Mouse (Mus musculus) small intestine, adult 10 weeks (tissue): ENCODE data around the gene Prm1. TPM values are rescaled to one million over a fixed set of nuclear protein-coding genes. Genes with fewer than 3 reads are reported as not detected.

Experiments used
- polyA plus RNA-seq: library from polyadenylated mRNA; stranded (reverse); fragments of 350-450 nt; fragmentation: Illumina TruSeq; extraction: RNeasy Lipid Tissue Mini Kit (QIAGEN cat#74804); gene quantifications from one replicate; pipeline ENCODE4 v1.2.3, GENCODE M21; 2014; ENCODE audit warnings: low replicate concordance

Gene Prm1
- not detected for polyA plus RNA-seq

GRCm38 (mm10) chr16:10805789-10806527 is at the start of gene Prm1:
Prm1 (minus strand) TSS chr16:10805839.

DNA sequence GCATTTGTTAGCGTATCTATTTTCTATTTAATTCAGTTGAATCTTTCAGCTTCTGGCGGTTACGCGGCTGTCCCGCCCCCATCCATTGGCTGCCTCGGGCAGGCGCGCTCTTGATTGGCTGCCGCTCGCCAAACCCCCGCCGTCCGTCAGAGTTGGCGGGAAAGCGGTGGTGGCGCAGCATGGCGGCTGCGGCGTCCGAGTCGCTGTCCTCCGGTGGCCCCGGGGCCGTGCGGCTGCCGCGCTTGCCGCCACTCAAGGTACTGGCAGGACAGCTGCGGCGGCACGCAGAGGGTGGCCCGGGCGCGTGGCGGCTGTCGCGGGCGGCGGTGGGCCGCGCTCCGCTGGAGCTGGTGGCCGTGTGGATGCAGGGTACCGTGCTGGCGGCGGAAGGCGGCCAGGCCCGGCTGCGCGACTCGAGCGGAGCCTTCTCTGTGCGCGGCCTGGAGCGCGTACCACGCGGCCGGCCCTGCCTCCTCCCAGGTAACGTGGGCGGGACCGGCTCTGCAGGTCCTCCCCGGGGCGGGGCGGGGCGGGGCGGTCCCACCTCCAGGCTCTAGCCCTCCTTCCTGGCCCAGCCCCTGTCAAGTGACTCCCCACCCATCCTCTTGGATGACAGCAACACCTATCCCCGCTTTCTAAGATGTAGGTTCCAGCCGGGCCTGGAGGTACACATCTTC is 29.4 kb upstream of the Prm1 start, which contains the start of gene Rmi2:
TSS of gene Rmi2 (plus strand) at position 149 of the 677 bp plus-strand sequence.

GRCm38 (mm10) chr16:10812865-10813371 is 7.3 kb upstream of the Prm1 start, which contains the start of gene Gm11172:
Gm11172 (plus strand) TSS chr16:10812915.

GRCm38 (mm10) chr16:10796034-10796433 is 9.6 kb downstream of the Prm1 start, which contains the start of gene Prm2:
Prm2 (minus strand) TSS chr16:10796134.

GRCm38 (mm10) chr16:10790702-10791101 is 14.9 kb downstream of the Prm1 start, which contains the start of gene Prm3:
Prm3 (minus strand) TSS chr16:10790914.

DNA sequence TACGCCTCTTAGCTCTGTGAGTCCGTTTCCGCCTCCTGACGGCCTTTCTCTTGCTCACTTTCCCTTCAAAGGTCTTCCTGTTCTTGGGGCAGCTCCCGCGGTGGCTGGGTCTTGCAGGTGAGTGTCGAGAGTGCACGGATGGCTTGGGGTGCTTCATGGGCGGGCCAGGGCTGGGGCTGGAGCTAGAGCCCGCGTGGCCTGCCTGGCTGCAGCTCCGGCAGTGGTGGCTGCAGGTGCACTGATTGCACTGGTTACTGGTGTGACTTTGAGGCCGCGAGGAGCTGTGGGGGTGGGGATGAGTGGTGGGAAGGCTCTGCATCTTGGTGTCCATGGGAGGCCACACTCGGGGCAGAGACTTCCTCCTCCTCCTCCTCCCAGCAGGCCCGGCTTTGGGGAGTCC is 17.4 kb downstream of the Prm1 start, which contains the start of gene Tnp2:
TSS of gene Tnp2 (minus strand) at position 390 of the 400 bp plus-strand sequence.

GRCm38 (mm10) chr16:10785371-10786231 is 20.0 kb downstream of the Prm1 start, which contains the start of gene Socs1:
Socs1 (minus strand) TSS chr16:10785536.

Other genes starting within 250 kb of the Prm1 start
- gene Socs1, start 20.3 kb downstream of the Prm1 start, polyA plus RNA-seq, result not detected
- not detected for gene Tnp2, start 17.2 kb downstream of the Prm1 start, polyA plus RNA-seq
- not detected for gene Prm3, start 14.9 kb downstream of the Prm1 start, polyA plus RNA-seq
- gene Prm2, start 9.7 kb downstream of the Prm1 start, polyA plus RNA-seq, result not detected
- gene Gm11172, start 7.1 kb upstream of the Prm1 start, polyA plus RNA-seq, result not detected
- gene Rmi2, start 29.2 kb upstream of the Prm1 start, polyA plus RNA-seq, result 0.48 TPM